Mouse (Mus musculus) cerebellum, adult 8-10 months (tissue): ENCODE measurements at regions not wholly inside any gene's neighbourhood (a gene's known extent, or its start where the extent isn't known, plus 50 kb on each side); places are given as distances from the start of the nearest gene placed in this dataset.

ENCODE experiments used
- DNase-seq: peaks from one replicate; pipeline ENCODE4 v3.0.0; 2022

- DNase-seq = no peak
These were observed 110.1 kb upstream of the Nmur2 start for GRCm38 (mm10) chr11:56150825-56151342.

DNA sequence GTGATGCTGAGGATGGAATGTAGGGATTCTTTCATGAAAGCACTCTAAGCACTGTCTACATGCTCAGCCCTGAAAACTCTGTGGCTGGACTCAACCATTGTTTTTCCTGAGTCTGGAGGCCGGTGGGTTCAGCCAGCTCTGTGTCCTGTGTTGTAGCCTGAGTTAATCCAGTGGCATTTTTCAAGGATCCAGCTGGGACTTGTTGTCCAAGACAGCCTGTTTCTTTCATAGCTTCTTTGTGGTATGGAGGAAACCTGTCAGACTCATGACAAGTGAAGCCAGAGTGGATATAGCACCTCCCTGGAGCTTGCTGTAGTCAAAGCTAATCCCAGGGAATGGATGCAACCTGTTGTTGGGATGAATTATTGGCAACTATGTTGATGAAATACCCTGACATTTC is 108.9 kb upstream of the Nmur2 start:
- no peak for DNase-seq

GRCm38 (mm10) chr11:56148956-56149355 is 108.1 kb upstream of the Nmur2 start:
- no peak for DNase-seq

- DNase-seq = no peak
These were observed 105.9 kb upstream of the Nmur2 start for GRCm38 (mm10) chr11:56146708-56147107.

DNA sequence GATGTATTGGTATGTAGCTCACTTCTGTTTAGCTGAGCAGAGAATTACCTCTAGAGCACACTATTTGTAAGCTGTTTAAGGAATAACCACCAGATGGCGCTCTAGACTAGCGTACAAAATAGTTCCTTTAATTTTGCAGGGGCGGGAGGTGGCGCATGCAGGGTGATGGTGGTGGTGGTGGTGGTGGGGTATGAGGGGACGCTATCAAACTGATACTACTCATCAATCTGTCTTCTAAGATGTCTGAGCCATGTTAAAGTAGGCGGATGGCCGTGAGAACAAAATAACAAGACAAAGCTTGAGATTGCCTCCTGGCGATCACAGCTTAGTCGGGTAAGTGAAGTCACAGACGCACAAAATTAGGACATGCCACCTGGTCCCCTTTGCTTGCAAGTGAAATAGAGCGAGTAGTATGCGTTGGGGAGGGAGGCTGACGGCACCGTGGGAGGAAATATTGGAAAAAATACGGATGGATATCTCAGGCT is 90.6 kb upstream of the Nmur2 start:
- DNase-seq = peak; percentile 17

- peak; percentile 17 for DNase-seq
These were observed 75.9 kb upstream of the Nmur2 start for GRCm38 (mm10) chr11:56116553-56117232.

GRCm38 (mm10) chr11:56107929-56108328 is 67.1 kb upstream of the Nmur2 start:
- DNase-seq = peak; percentile 71

- peak; percentile 51 for DNase-seq
These were observed 64.8 kb upstream of the Nmur2 start for GRCm38 (mm10) chr11:56105632-56106031.

GRCm38 (mm10) chr11:56092891-56093290 is 52.1 kb upstream of the Nmur2 start:
- no peak for DNase-seq
